Mouse (Mus musculus) ES-Bruce4 (cell line): ENCODE measurements around the gene Gm44502. TPM values are rescaled to one million over a fixed set of nuclear protein-coding genes. Genes with fewer than 3 reads are reported as not detected.

Experiments
- H3K27ac ChIP-seq: 2 replicates; pipeline ENCODE4 v1.5.1; 2012; ENCODE audit warnings: low read length, inconsistent platforms; ENCODE audit not compliant: insufficient read depth
- H3K27me3 ChIP-seq: 2 replicates; pipeline ENCODE4 v1.6.1; 2012; ENCODE audit warnings: mild to moderate bottlenecking, low read length, inconsistent platforms; ENCODE audit not compliant: control insufficient read depth, poor library complexity, insufficient read depth, severe bottlenecking
- H3K36me3 ChIP-seq: 2 replicates; pipeline ENCODE4 v1.6.1; 2012; ENCODE audit warnings: inconsistent platforms, mild to moderate bottlenecking, low read length, moderate library complexity; ENCODE audit not compliant: control insufficient read depth, poor library complexity, insufficient read depth, severe bottlenecking
- H3K4me1 ChIP-seq: one replicate; pipeline ENCODE4 v1.8.1; 2011; ENCODE audit warnings: low read length; ENCODE audit not compliant: control insufficient read depth, insufficient read depth
- H3K4me3 ChIP-seq: 2 replicates; pipeline ENCODE4 v1.5.1; 2011; ENCODE audit warnings: low read depth, mild to moderate bottlenecking, low read length
- H3K9ac ChIP-seq: 2 replicates; pipeline ENCODE4 v1.6.1; 2012; ENCODE audit warnings: low read depth, mild to moderate bottlenecking, inconsistent platforms; ENCODE audit not compliant: poor library complexity, severe bottlenecking
- H3K9me3 ChIP-seq: replicated peaks from 2 replicates; pipeline ENCODE4 v1.6.1; 2012; ENCODE audit warnings: mild to moderate bottlenecking, low read length, inconsistent platforms; ENCODE audit not compliant: control insufficient read depth, poor library complexity, insufficient read depth, severe bottlenecking
- CTCF ChIP-seq: IDR thresholded peaks from one replicate; pipeline ENCODE4 v1.8.1; 2011; ENCODE audit warnings: low read depth, low read length
- EP300 ChIP-seq: IDR thresholded peaks from 2 replicates; pipeline ENCODE4 v1.6.1; 2011; ENCODE audit warnings: low read depth, low read length; ENCODE audit not compliant: insufficient read depth
- POLR2A ChIP-seq: IDR thresholded peaks from one replicate; pipeline ENCODE4 v1.8.1; 2011; ENCODE audit warnings: low read length; ENCODE audit not compliant: insufficient read depth
- polyA plus RNA-seq: library from polyadenylated mRNA; stranded (reverse); fragments of >200 nt; gene quantifications from 2 replicates; pipeline ENCODE4 v1.2.4, GENCODE M21; 2011; ENCODE audit warnings: low read depth; ENCODE audit not compliant: missing spikeins, insufficient read depth, insufficient read length

Gene Gm44502
- polyA plus RNA-seq, 1 experiment = not detected

- Histone ChIP-seq H3K36me3 (no peaks in the 10 kb centered on the region), H3K4me3 (no peak overlapping the region), H3K4me1 (peaks cover 2% of the 10 kb centered on the region), H3K27me3 (no peaks in the 10 kb centered on the region), H3K9ac (no peak overlapping the region), H3K27ac (no peak overlapping the region), H3K9me3 (no peaks in the 10 kb centered on the region)
- TF ChIP-seq CTCF (no peak), EP300 (no peak), POLR2A (no peak)
Observed at GRCm38 (mm10) chr15:89459821-89460220, 30.3 kb upstream of the Gm44502 start.

- H3K9me3 ChIP-seq = no peaks in the 10 kb centered on the region
- no peak overlapping the region for H3K9ac ChIP-seq
- TF ChIP-seq EP300 (no peak), POLR2A (no peak), CTCF (no peak)
- no peaks in the 10 kb centered on the region for H3K36me3 ChIP-seq
- H3K27ac ChIP-seq = no peak overlapping the region
- no peaks in the 10 kb centered on the region for H3K27me3 ChIP-seq
- H3K4me1 ChIP-seq = peaks cover 2% of the 10 kb centered on the region
- H3K4me3 ChIP-seq = no peak overlapping the region
Observed at GRCm38 (mm10) chr15:89458942-89459341, 29.4 kb upstream of the Gm44502 start.

- no peak overlapping the region for H3K27ac ChIP-seq
- TF ChIP-seq CTCF (no peak), POLR2A (no peak), EP300 (no peak)
- no peaks in the 10 kb centered on the region for H3K9me3 ChIP-seq
- H3K9ac ChIP-seq = no peak overlapping the region
- H3K4me1 ChIP-seq = peaks cover 2% of the 10 kb centered on the region
- no peak overlapping the region for H3K4me3 ChIP-seq
- H3K36me3 ChIP-seq = no peaks in the 10 kb centered on the region
- H3K27me3 ChIP-seq = no peaks in the 10 kb centered on the region
Observed at GRCm38 (mm10) chr15:89455642-89456041, 26.1 kb upstream of the Gm44502 start.

- Histone ChIP-seq H3K9me3 (no peaks in the 10 kb centered on the region), H3K4me3 (no peak overlapping the region), H3K4me1 (peaks cover 2% of the 10 kb centered on the region), H3K27me3 (no peaks in the 10 kb centered on the region), H3K36me3 (no peaks in the 10 kb centered on the region), H3K27ac (no peak overlapping the region), H3K9ac (no peak overlapping the region)
- no peak for TF ChIP-seq EP300
- TF ChIP-seq POLR2A = no peak
- TF ChIP-seq CTCF = no peak
Observed at GRCm38 (mm10) chr15:89454857-89455256, 25.4 kb upstream of the Gm44502 start.

- H3K4me3 ChIP-seq = peak within 1 kb of the TSS; percentile 89
- H3K36me3 ChIP-seq = no peaks in the 10 kb centered on the region
- H3K9me3 ChIP-seq = no peaks in the 10 kb centered on the region
- peak within 1 kb of the TSS; percentile 17; the same call in 1 of the 2 replicates for H3K9ac ChIP-seq
- peaks cover 2% of the 10 kb centered on the region for H3K4me1 ChIP-seq
- H3K27me3 ChIP-seq = no peaks in the 10 kb centered on the region
- TF ChIP-seq EP300 = no peak
- no peak for TF ChIP-seq POLR2A
- no peak for TF ChIP-seq CTCF
- no peak within 1 kb of the TSS for H3K27ac ChIP-seq
Observed at GRCm38 (mm10) chr15:89453865-89454478, 24.5 kb upstream of the Gm44502 start, which contains the start of gene Mapk8ip2. TSS of gene Mapk8ip2 (plus strand) at chr15:89453913.

GRCm38 (mm10) chr15:89452906-89453864 is 23.7 kb upstream of the Gm44502 start:
- Histone ChIP-seq H3K4me1 (peaks cover 2% of the 10 kb centered on the region), H3K36me3 (no peaks in the 10 kb centered on the region), H3K9ac (no peak overlapping the region), H3K27me3 (no peaks in the 10 kb centered on the region), H3K27ac (no peak overlapping the region), H3K9me3 (no peaks in the 10 kb centered on the region), H3K4me3 (peak overlapping the region; percentile 89)
- no peak for TF ChIP-seq POLR2A
- TF ChIP-seq EP300 = no peak
- TF ChIP-seq CTCF = no peak
